Mouse (Mus musculus): Measurements from ENCODE around the gene Gm20883. TPM values are rescaled to one million over a fixed set of nuclear protein-coding genes. Genes with fewer than 3 reads are reported as not detected.
"Not testable (repeated sequence)": the region's sequence is repeated elsewhere in the genome, so short reads cannot be mapped to it uniquely, and the experiment has no call there.

Gene Gm20883
- polyA plus RNA-seq (2016; fragmentation: Nextera tagmentation; extraction: Ambion mirVana), result not detected in 2 replicates

GRCm38 (mm10) chrY:50607951-50608350, at the start of gene Gm20883:
TSS of gene Gm20883 (plus strand) at chrY:50608251.
- ATAC-seq; H3K36me3 ChIP-seq; H3K4me3 ChIP-seq; H3K27ac ChIP-seq; H3K4me2 ChIP-seq; H3K9ac ChIP-seq; H3K4me1 ChIP-seq; H3K27me3 ChIP-seq (replicated peaks); H3K9me3 ChIP-seq (replicated peaks): not testable (repeated sequence)
- WGBS (ENCODE audit: insufficient replicate concordance), result no CpG with 5 or more reads among the region's 6 CpGs
